ENCODE assay signal across 24 mouse cellular contexts in genomic region chr15:13593823-13594222, GRCm38 (mm10).
DNase-seq lines count a peak whose midpoint lies in the region; ATAC-seq and TF ChIP-seq lines count a peak whose summit lies in the region.
"Had no signal": no experiment of that assay in that cellular context is flagged by ENCODE, and none has a peak within 500 bp of the region (broad histone marks: within the 10 kb centered on the region; RNA-seq: fewer than 3 reads in every experiment).

No protein-coding gene starts in this region.

- H3K4me2 ChIP-seq in forebrain, embryonic 15.5 days (replicated peaks): no peak overlapping the region
- no peak overlapping the region for H3K4me2 ChIP-seq in forebrain, embryonic 11.5 days (ENCODE audit: low read depth, low read length, severe bottlenecking)
- H3K4me2 ChIP-seq in forebrain, embryonic 16.5 days (ENCODE audit: low read length): no peak overlapping the region
- no peak overlapping the region for H3K4me2 ChIP-seq in liver, postnatal 0 days (ENCODE audit: low read depth, low read length)
- H3K4me2 ChIP-seq: hindbrain, embryonic 14.5 days; intestine, embryonic 15.5 days; limb, embryonic 13.5 days; liver, embryonic 13.5 days; lung, embryonic 14.5 days; neural tube, embryonic 12.5 days had no signal

- H3K4me3 ChIP-seq in forebrain, embryonic 15.5 days: no peak overlapping the region
- H3K4me3 ChIP-seq in forebrain, embryonic 11.5 days (ENCODE audit: low read depth, low read length): no peak overlapping the region
- no peak overlapping the region for H3K4me3 ChIP-seq in forebrain, embryonic 16.5 days (replicated peaks; ENCODE audit: low read length)
- no peak overlapping the region for H3K4me3 ChIP-seq in liver, postnatal 0 days (ENCODE audit: low read depth, low read length)
- H3K4me3 ChIP-seq: intestine, embryonic 15.5 days; limb, embryonic 13.5 days; liver, embryonic 13.5 days; neural tube, embryonic 12.5 days had no signal

- no peaks in the 10 kb centered on the region for H3K36me3 ChIP-seq in forebrain, embryonic 15.5 days
- no peaks in the 10 kb centered on the region for H3K36me3 ChIP-seq in forebrain, embryonic 11.5 days (ENCODE audit: control insufficient read depth, insufficient read depth, low read length)
- no peaks in the 10 kb centered on the region for H3K36me3 ChIP-seq in forebrain, embryonic 16.5 days (ENCODE audit: control insufficient read depth, insufficient read depth)
- no peaks in the 10 kb centered on the region for H3K36me3 ChIP-seq in liver, postnatal 0 days (replicated peaks; ENCODE audit: insufficient read depth, low read length)
- H3K36me3 ChIP-seq: intestine, embryonic 15.5 days; limb, embryonic 13.5 days; liver, embryonic 13.5 days; neural tube, embryonic 12.5 days had no signal

- no peaks in the 10 kb centered on the region for H3K27me3 ChIP-seq in forebrain, embryonic 15.5 days
- no peaks in the 10 kb centered on the region for H3K27me3 ChIP-seq in forebrain, embryonic 11.5 days (ENCODE audit: control insufficient read depth, insufficient read depth, low read length)
- H3K27me3 ChIP-seq in forebrain, embryonic 16.5 days (replicated peaks; ENCODE audit: control insufficient read depth, insufficient read depth, low read length): no peaks in the 10 kb centered on the region
- no peaks in the 10 kb centered on the region for H3K27me3 ChIP-seq in liver, postnatal 0 days (ENCODE audit: insufficient read depth, low read length)
- H3K27me3 ChIP-seq: intestine, embryonic 15.5 days; limb, embryonic 13.5 days; liver, embryonic 13.5 days; neural tube, embryonic 12.5 days; Patski had no signal

- ATAC-seq in forebrain, embryonic 15.5 days (replicated peaks): 0 out of 2 replicates have a peak, but pooled peaks have one; percentile 58
- ATAC-seq in forebrain, embryonic 11.5 days (replicated peaks; ENCODE audit: low FRiP score): no peak
- peak; percentile 71 for ATAC-seq in forebrain, embryonic 16.5 days
- no peak for ATAC-seq in liver, postnatal 0 days
- ATAC-seq: intestine, embryonic 15.5 days; Patski had no signal

- H3K4me1 ChIP-seq in forebrain, embryonic 15.5 days: no peaks in the 10 kb centered on the region
- no peaks in the 10 kb centered on the region for H3K4me1 ChIP-seq in forebrain, embryonic 11.5 days (replicated peaks; ENCODE audit: control insufficient read depth, insufficient read depth, low read length)
- H3K4me1 ChIP-seq in forebrain, embryonic 16.5 days (replicated peaks; ENCODE audit: control insufficient read depth, insufficient read depth, low read length): no peaks in the 10 kb centered on the region
- H3K4me1 ChIP-seq in liver, postnatal 0 days (ENCODE audit: insufficient read depth): no peaks in the 10 kb centered on the region
- H3K4me1 ChIP-seq: intestine, embryonic 15.5 days; limb, embryonic 13.5 days; liver, embryonic 13.5 days; neural tube, embryonic 12.5 days had no signal

- DNase-seq in forebrain, embryonic 11.5 days (ENCODE audit: low spot score): no peak
- DNase-seq in brain, adult 2 months (ENCODE audit: low read depth, low spot score): peak; percentile 16
- DNase-seq in layer of hippocampus, adult 9-10 months (ENCODE audit: low spot score): peak; percentile 6
- no peak for DNase-seq in T-cell, adult 2 months (ENCODE audit: low spot score)
- DNase-seq in liver, postnatal 0 days: no peak
- DNase-seq in ovary, adult 18-20 months (ENCODE audit: low spot score): no peak
- DNase-seq: adrenal gland, postnatal 10 days; cerebellum, adult 8-10 months; cerebellum, postnatal 36 days; heart, postnatal 4 days; kidney, adult 9 months; kidney, postnatal 25 days; liver, embryonic 13.5 days; lung, embryonic 14.5 days; lung, postnatal 36 days; midbrain, embryonic 14.5 days had no signal

- no peak for TF ChIP-seq CTCF in liver, postnatal 0 days (IDR thresholded peaks at IDR 0.05; ENCODE audit: low read depth)

- H3K27ac ChIP-seq in forebrain, embryonic 15.5 days (replicated peaks): no peak overlapping the region
- H3K27ac ChIP-seq in forebrain, embryonic 11.5 days (ENCODE audit: low read depth, low read length): no peak overlapping the region
- no peak overlapping the region for H3K27ac ChIP-seq in forebrain, embryonic 16.5 days (ENCODE audit: low read length)
- no peak overlapping the region for H3K27ac ChIP-seq in liver, postnatal 0 days (ENCODE audit: low read depth)
- H3K27ac ChIP-seq: hindbrain, embryonic 14.5 days; intestine, embryonic 15.5 days; limb, embryonic 13.5 days; liver, embryonic 13.5 days; neural tube, embryonic 12.5 days; stomach, postnatal 0 days had no signal

- H3K9me3 ChIP-seq in forebrain, embryonic 15.5 days: no peaks in the 10 kb centered on the region
- no peaks in the 10 kb centered on the region for H3K9me3 ChIP-seq in forebrain, embryonic 11.5 days (ENCODE audit: control insufficient read depth, low read length)
- H3K9me3 ChIP-seq in forebrain, embryonic 16.5 days (ENCODE audit: control insufficient read depth, low read length): no peaks in the 10 kb centered on the region
- no peaks in the 10 kb centered on the region for H3K9me3 ChIP-seq in liver, postnatal 0 days (ENCODE audit: low read length)
- H3K9me3 ChIP-seq: intestine, embryonic 15.5 days; limb, embryonic 13.5 days; liver, embryonic 13.5 days; neural tube, embryonic 12.5 days had no signal

- no peak overlapping the region for H3K9ac ChIP-seq in forebrain, embryonic 15.5 days (replicated peaks)
- H3K9ac ChIP-seq in forebrain, embryonic 11.5 days (ENCODE audit: low read length): no peak overlapping the region
- H3K9ac ChIP-seq in forebrain, embryonic 16.5 days (replicated peaks; ENCODE audit: low read depth, low read length): no peak overlapping the region
- no peak overlapping the region for H3K9ac ChIP-seq in liver, postnatal 0 days (replicated peaks)
- H3K9ac ChIP-seq: hindbrain, embryonic 14.5 days; intestine, embryonic 15.5 days; limb, embryonic 13.5 days; liver, embryonic 13.5 days; lung, embryonic 14.5 days; neural tube, embryonic 12.5 days had no signal

- WGBS in forebrain, embryonic 15.5 days: 49% methylated on average over 5 of the region's 5 CpGs
- WGBS in forebrain, embryonic 11.5 days: 72% methylated on average over 5 of the region's 5 CpGs
- 45% methylated on average over 5 of the region's 5 CpGs for WGBS in forebrain, embryonic 16.5 days
- WGBS in liver, postnatal 0 days (ENCODE audit: insufficient replicate concordance): 90% methylated on average over 5 of the region's 5 CpGs

- TF ChIP-seq EP300 in liver, postnatal 0 days (IDR thresholded peaks at IDR 0.05; ENCODE audit: low read depth): no peak

Comparison
In these comparisons a context has a peak if more than half of its experiments do, and no peak if none do; other contexts are left out.
1. ATAC-seq: peak in forebrain, embryonic 15.5 days (single experiment) and forebrain, embryonic 16.5 days (single experiment); none in forebrain, embryonic 11.5 days (single experiment) and liver, postnatal 0 days (single experiment).
2. DNase-seq: peak in brain, adult 2 months (single experiment) and layer of hippocampus, adult 9-10 months (single experiment); none in forebrain, embryonic 11.5 days (single experiment), T-cell, adult 2 months (single experiment), liver, postnatal 0 days (single experiment) and ovary, adult 18-20 months (single experiment).